Mouse (Mus musculus): Measurements from ENCODE around the gene Ltf. TPM values are rescaled to one million over a fixed set of nuclear protein-coding genes. Genes with fewer than 3 reads are reported as not detected.

Ltf gene
- total and polyA plus RNA-seq, 3 experiments: 0.11 TPM; not detected in 2

DNA sequence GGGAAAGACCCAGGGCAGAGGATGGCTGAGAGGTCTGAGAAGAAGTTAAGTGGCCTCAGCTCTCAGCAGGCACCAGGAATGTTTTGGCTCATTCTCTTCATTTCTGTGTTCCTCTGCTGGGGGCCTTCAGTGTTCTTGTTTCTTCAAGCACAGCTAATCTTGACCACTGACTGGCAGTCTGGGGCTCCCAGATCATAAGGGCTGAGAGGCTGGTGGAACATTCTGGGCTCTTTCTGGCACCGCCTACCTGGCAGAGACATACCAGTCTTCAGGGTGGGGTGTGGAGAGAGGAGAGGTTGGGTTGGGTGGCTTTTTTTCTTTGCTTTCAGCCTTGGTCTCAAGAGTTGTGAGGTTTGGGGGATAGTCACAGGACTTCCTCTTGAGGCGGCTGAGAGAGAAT, 20.0 kb upstream of the Ltf start:
- H3K36me3 ChIP-seq (ENCODE audit: control insufficient read depth in 1 of 2, insufficient read depth in 2 of 2, low read length in 2 of 2): no peaks in the 10 kb centered on the region
- no peaks in the 10 kb centered on the region for H3K4me1 ChIP-seq (ENCODE audit: control insufficient read depth in 1 of 2, insufficient read depth in 2 of 2, low read length in 2 of 2)
- TF ChIP-seq USF1 (IDR thresholded peaks at IDR 0.05; ENCODE audit: low read depth, low read length) (no peak), CTCF (IDR thresholded peaks at IDR 0.05 in 2 of 3, conservative IDR thresholded peaks at IDR 0.05 in 1 of 3; ENCODE audit: control insufficient read depth in 1 of 3, insufficient read depth in 1 of 3, low read depth in 2 of 3, low read length in 3 of 3, poor library complexity in 1 of 3, severe bottlenecking in 1 of 3) (no peak), ETS1 (IDR thresholded peaks at IDR 0.05; ENCODE audit: low read depth, low read length) (no peak), TAL1 (IDR thresholded peaks at IDR 0.05; ENCODE audit: low read length) (no peak), ELF1 (IDR thresholded peaks at IDR 0.05; ENCODE audit: low read depth, low read length) (no peak), GATA1 (IDR thresholded peaks at IDR 0.05; ENCODE audit: low read depth, low read length) (no peak), MXI1 (IDR thresholded peaks at IDR 0.05; ENCODE audit: low read depth, low read length) (no peak), MEF2A (IDR thresholded peaks at IDR 0.05; ENCODE audit: extremely low read depth, insufficient replicate concordance, low read depth, low read length, poor library complexity, severe bottlenecking) (no peak), HCFC1 (IDR thresholded peaks at IDR 0.05; ENCODE audit: low read depth, low read length) (no peak), POLR2AphosphoS2 (IDR thresholded peaks at IDR 0.05; ENCODE audit: low read length) (no peak), POLR2AphosphoS5 (IDR thresholded peaks at IDR 0.05; ENCODE audit: borderline replicate concordance, low read depth, low read length) (no peak), MYB (IDR thresholded peaks at IDR 0.05; ENCODE audit: low read depth, low read length) (no peak), JUND (IDR thresholded peaks at IDR 0.05; ENCODE audit: low read depth, low read length) (no peak), CHD1 (IDR thresholded peaks at IDR 0.05; ENCODE audit: low read depth, low read length) (no peak), ZNF384 (IDR thresholded peaks at IDR 0.05; ENCODE audit: low read depth, low read length) (no peak)
- no peak overlapping the region for H3K27ac ChIP-seq (ENCODE audit: control insufficient read depth, low read depth, low read length)
- no peaks in the 10 kb centered on the region; a peak in 1 of 4 replicates for H3K27me3 ChIP-seq (ENCODE audit: control insufficient read depth in 1 of 2, insufficient read depth in 2 of 2, low read length in 2 of 2)
- H3K4me3 ChIP-seq (ENCODE audit: control insufficient read depth in 1 of 2, insufficient read depth in 1 of 2, low read depth in 2 of 2, low read length in 2 of 2): no peak overlapping the region
- DNase-seq (ENCODE audit: low read depth, low spot score): no peak
- no peaks in the 10 kb centered on the region for H3K79me2 ChIP-seq (ENCODE audit: control insufficient read depth, insufficient read depth, low read length, poor library complexity)
- H3K9me3 ChIP-seq (replicated peaks; ENCODE audit: insufficient read depth, low read length): no peaks in the 10 kb centered on the region
- H3K9ac ChIP-seq (ENCODE audit: control insufficient read depth, low read depth, low read length, poor library complexity, severe bottlenecking): no peak overlapping the region

DNA sequence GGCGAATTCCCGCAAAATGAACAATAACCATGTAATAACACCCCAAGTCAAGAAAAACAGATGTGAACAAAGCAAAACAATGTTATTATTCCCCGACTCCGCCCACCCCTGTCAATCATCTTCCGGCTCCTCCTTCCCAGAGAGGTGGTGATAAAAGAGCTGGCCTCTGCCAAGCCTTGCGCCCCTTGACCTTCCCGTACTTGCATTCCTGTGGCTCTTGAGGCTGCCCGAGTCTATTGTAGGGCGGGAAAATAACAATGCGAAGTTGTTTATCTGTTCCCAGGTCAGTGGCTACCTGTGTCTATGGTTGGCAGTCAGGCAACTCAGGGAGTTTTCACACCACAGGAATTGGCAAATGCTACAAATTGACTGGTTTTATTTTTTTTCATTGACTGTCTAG, 19.2 kb upstream of the Ltf start:
- no peaks in the 10 kb centered on the region for H3K9me3 ChIP-seq (replicated peaks; ENCODE audit: insufficient read depth, low read length)
- no peaks in the 10 kb centered on the region for H3K36me3 ChIP-seq (ENCODE audit: control insufficient read depth in 1 of 2, insufficient read depth in 2 of 2, low read length in 2 of 2)
- H3K4me3 ChIP-seq (ENCODE audit: control insufficient read depth in 1 of 2, insufficient read depth in 1 of 2, low read depth in 2 of 2, low read length in 2 of 2): no peak overlapping the region
- no peak for TF ChIP-seq E2F4 (IDR thresholded peaks at IDR 0.05; ENCODE audit: borderline replicate concordance, low read depth, low read length)
- TF ChIP-seq POLR2AphosphoS5 (IDR thresholded peaks at IDR 0.05; ENCODE audit: borderline replicate concordance, low read depth, low read length): no peak
- no peak for TF ChIP-seq ZMIZ1 (IDR thresholded peaks at IDR 0.05; ENCODE audit: low read depth, low read length)
- no peak for TF ChIP-seq POLR2AphosphoS2 (IDR thresholded peaks at IDR 0.05; ENCODE audit: low read length)
- TF ChIP-seq CHD2 (IDR thresholded peaks at IDR 0.05; ENCODE audit: low read length): no peak
- TF ChIP-seq TAL1 (IDR thresholded peaks at IDR 0.05; ENCODE audit: low read length): no peak
- no peak for TF ChIP-seq MEF2A (IDR thresholded peaks at IDR 0.05; ENCODE audit: extremely low read depth, insufficient replicate concordance, low read depth, low read length, poor library complexity, severe bottlenecking)
- no peak for TF ChIP-seq USF2 (IDR thresholded peaks at IDR 0.05; ENCODE audit: borderline replicate concordance in 1 of 2, insufficient read depth in 1 of 2, low read depth in 1 of 2, low read length in 2 of 2)
- TF ChIP-seq ELF1 (IDR thresholded peaks at IDR 0.05; ENCODE audit: low read depth, low read length): no peak
- TF ChIP-seq TCF12 (IDR thresholded peaks at IDR 0.05; ENCODE audit: low read depth, low read length): no peak
- TF ChIP-seq MXI1 (IDR thresholded peaks at IDR 0.05; ENCODE audit: low read depth, low read length): no peak
- TF ChIP-seq CTCF (IDR thresholded peaks at IDR 0.05 in 2 of 3, conservative IDR thresholded peaks at IDR 0.05 in 1 of 3; ENCODE audit: control insufficient read depth in 1 of 3, insufficient read depth in 1 of 3, low read depth in 2 of 3, low read length in 3 of 3, poor library complexity in 1 of 3, severe bottlenecking in 1 of 3): no peak
- no peak for TF ChIP-seq HCFC1 (IDR thresholded peaks at IDR 0.05; ENCODE audit: low read depth, low read length)
- TF ChIP-seq TBP (IDR thresholded peaks at IDR 0.05; ENCODE audit: low read depth, low read length): no peak
- TF ChIP-seq ETS1 (IDR thresholded peaks at IDR 0.05; ENCODE audit: low read depth, low read length): no peak
- no peak for TF ChIP-seq MAFK (IDR thresholded peaks at IDR 0.05; ENCODE audit: borderline replicate concordance, low read depth, low read length)
- peaks cover 0 to 4% of the 10 kb centered on the region in 2 experiments; a peak in 3 of 4 replicates for H3K27me3 ChIP-seq (ENCODE audit: control insufficient read depth in 1 of 2, insufficient read depth in 2 of 2, low read length in 2 of 2)
- no peaks in the 10 kb centered on the region for H3K79me2 ChIP-seq (ENCODE audit: control insufficient read depth, insufficient read depth, low read length, poor library complexity)
- H3K9ac ChIP-seq (ENCODE audit: control insufficient read depth, low read depth, low read length, poor library complexity, severe bottlenecking): no peak overlapping the region
- H3K4me1 ChIP-seq (ENCODE audit: control insufficient read depth in 1 of 2, insufficient read depth in 2 of 2, low read length in 2 of 2): no peaks in the 10 kb centered on the region
- no peak for DNase-seq (ENCODE audit: low read depth, low spot score)
- H3K27ac ChIP-seq (ENCODE audit: control insufficient read depth, low read depth, low read length): no peak overlapping the region

Data from MEL (cell line).